Mouse (Mus musculus) testis, adult 2 months (tissue): Measurements from ENCODE around the gene Siglecf.

ENCODE experiments used
- CTCF ChIP-seq: fragments of 200-500 bp; IDR thresholded peaks from 2 replicates; pipeline ENCODE4 v1.5.1; 2012; ENCODE audit warnings: low read depth, mild to moderate bottlenecking, inconsistent platforms, low read length, moderate library complexity; ENCODE audit not compliant: control insufficient read depth, insufficient read depth, insufficient replicate concordance
- POLR2A ChIP-seq: fragments of 200-500 bp; IDR thresholded peaks from 2 replicates; pipeline ENCODE4 v1.6.1; 2012; ENCODE audit warnings: low read depth, mild to moderate bottlenecking, inconsistent platforms, low read length, moderate library complexity; ENCODE audit not compliant: control insufficient read depth

GRCm38 (mm10) chr7:43309069-43309468, 42.1 kb upstream of the Siglecf start:
- no peak for TF ChIP-seq POLR2A
- TF ChIP-seq CTCF, result no peak
